Mouse (Mus musculus) left cerebral cortex, adult 11 months (tissue): Measurements from ENCODE around the gene Gm6890.
"Not testable (repeated sequence)": the region's sequence is repeated elsewhere in the genome, so short reads cannot be mapped to it uniquely, and the experiment has no call there.

ENCODE experiments used
- DNase-seq: peaks from one replicate; pipeline ENCODE4 v3.0.0; 2022; ENCODE audit warnings: low spot score

The Gm6890 gene

DNA sequence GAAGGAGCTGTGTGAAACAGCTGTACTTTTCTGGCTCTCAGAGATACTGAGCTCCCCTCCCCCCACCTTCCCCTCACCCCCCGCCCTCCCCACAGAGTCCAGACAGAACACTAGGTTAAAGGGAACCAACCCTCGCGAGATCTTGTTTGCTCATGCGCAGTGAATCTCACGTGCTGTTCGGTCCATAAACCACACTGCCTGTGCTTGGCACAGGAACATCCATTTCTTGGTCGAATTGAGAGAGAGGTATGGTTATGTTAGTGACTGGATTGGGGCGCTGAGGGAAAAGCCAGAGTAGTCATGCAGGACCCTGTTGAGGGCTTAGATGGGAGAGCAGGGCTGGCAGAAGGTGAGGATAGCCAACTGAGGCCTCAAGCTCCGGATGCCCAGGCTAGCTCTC is at the start of gene Gm6890:
Gene Gm6890 (plus strand): TSS at position 301 of the 400 bp plus-strand sequence.
- not testable (repeated sequence) for DNase-seq

DNA sequence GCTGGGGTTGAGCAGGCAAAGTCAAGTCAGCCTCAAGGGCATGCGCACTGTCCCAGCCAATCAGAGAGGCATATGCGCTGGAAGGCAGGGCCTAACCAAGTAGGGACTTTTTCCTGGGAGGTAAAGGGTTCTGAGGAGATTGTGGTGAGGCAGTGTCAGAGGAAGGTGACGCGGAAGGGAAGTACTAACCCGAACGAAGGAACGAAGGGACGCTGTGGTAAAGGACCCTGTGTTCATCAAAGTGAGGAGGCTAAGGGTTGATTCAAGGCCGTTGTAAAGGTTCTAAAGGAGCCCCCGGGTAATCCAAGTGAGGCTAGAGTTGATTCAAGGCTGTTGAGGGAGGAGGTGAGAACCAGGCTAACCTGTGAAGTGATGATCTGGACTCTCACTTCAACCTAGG is 14.5 kb upstream of the Gm6890 start:
- DNase-seq: not testable (repeated sequence)

DNA sequence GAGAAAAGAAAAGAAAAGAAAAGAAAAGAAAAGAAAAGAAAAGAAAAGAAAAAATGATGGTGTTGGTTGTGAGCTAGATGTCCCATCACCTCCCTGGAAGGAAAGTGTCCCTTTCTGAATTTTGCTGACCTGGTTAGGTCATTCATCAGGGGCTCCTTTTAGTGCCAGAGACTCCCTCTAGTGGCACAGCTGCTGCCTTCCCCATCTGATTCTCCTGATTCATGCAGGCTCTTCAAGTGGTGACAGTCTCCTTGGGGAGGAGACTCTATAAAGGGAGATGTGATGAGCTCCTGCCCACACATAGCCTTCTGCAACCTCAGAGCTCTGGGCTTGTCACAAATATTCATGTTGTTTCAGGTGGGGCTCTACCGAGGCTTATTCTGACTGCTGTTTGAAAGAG is 30.0 kb downstream of the Gm6890 start:
- peak; percentile 2 for DNase-seq
